Mouse (Mus musculus): ENCODE data around the gene Hist1h2bk.
"Not testable (repeated sequence)": the region's sequence is repeated elsewhere in the genome, so short reads cannot be mapped to it uniquely, and the experiment has no call there.

Gene Hist1h2bk

GRCm38 (mm10) chr13:22041651-22042567 lies 6.2 kb downstream of the Hist1h2bk start:
- DNase-seq = no peak

DNA sequence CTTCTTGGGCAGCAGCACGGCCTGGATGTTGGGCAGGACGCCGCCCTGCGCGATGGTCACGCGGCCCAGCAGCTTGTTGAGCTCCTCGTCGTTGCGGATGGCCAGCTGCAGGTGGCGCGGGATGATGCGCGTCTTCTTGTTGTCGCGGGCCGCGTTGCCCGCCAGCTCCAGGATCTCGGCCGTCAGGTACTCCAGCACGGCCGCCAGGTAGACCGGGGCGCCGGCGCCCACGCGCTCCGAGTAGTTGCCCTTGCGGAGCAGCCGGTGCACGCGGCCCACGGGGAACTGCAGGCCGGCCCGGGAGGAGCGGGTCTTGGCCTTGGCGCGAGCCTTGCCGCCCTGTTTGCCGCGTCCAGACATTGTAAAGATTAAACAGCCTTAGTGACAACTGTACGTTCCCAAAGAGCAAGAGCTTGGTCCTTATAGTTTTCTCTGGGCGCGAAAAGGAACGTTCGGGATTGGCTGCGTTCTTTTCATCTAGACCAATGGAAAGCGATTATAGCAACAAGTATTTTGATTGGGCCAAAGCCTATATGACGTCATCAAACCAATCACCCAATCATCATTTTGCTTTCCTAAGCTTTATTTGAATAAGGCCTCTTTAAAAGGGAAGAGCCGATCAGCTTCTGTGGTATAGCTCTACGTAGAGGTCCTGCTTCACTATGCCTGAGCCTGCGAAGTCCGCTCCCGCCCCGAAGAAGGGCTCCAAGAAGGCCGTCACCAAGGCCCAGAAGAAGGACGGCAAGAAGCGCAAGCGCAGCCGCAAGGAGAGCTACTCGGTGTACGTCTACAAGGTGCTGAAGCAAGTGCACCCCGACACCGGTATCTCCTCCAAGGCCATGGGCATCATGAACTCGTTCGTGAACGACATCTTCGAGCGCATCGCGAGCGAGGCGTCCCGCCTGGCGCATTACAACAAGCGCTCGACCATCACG lies 7.2 kb downstream of the Hist1h2bk start, which contains the start of the genes Hist1h2ag and Hist1h2bj:
Gene Hist1h2ag, minus strand, starts transcription at position 377 of the 935 bp plus-strand sequence.
Gene Hist1h2bj, plus strand, starts transcription at position 647 of the 935 bp plus-strand sequence.
- peak; percentile 83 to 84 for DNase-seq

DNA sequence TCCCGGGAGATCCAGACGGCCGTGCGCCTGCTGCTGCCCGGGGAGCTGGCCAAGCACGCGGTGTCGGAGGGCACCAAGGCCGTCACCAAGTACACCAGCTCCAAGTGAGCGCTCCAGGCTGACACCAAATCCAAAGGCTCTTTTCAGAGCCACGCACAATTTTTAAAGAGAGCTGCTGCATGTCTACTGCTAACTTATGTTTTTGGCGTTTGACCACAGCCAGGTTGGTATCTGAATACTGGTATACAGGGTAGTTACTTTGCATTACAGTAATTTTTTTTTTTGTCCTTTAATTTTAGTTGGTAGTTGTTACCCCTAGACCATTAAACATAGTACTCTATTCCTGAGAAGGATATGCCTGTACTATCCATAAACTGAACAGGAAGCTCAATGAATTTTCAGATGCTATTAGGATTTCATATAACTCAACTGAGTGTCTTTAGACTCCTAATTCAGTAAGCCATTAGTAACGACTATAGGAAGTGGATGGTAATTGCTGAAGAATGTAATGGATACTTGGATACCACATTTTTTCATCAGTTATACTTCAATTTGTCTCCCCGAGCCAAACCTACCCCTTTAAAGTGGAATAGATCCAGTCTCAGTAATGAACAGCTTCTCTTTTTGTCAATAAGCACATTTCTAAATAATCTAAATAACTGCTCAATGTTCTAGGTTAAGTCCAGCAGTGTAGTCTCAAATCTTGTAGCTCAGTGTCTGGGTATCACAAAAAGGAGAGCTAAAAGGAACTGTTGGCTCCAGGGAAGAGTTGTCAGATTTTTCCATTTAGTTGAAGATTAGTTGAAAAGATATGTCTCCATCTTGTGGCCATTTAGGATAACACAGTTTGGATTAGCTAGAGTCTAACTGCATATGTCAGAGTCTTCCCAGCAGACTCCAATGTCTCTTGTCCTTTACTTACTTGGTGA lies 8.1 kb downstream of the Hist1h2bk start:
- DNase-seq = no peak

DNA sequence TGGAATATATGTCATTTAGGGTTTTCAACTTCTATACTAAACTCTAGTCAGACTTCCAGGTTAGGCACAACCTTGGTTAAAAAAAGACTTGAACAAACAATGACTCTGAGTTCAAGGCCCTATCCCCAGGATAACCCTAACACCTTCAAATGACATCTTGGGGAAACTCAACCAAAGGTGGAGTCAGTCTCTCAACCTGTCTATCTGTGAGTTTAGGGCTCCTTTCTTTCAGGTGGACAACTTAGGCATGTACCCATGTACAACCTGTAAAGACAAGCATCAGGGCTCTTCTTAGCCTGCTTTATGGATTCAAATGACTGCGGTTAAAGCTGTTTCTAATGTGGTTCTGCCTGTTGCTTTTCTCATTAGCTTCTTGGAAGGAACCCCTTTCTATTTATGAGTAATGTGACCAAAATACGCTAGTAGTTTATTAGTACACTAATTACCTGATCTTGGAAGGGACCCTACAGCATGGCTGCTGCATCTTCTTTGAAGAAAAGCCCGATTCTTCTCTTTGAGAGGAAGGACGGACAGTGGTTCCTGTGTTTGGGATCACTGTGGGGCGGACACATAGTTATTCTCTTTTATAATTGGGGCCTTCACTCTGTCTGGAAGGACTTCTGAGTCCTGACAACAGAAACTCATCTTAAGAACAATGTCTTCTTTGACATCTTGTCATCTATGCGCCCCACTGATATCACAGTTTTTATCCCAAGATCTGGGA lies 8.9 kb downstream of the Hist1h2bk start:
- DNase-seq = no peak

- no peak for DNase-seq
Observed at GRCm38 (mm10) chr13:22045311-22045710, 9.6 kb downstream of the Hist1h2bk start.

- no peak for DNase-seq
Observed at GRCm38 (mm10) chr13:22049041-22049440, 13.4 kb downstream of the Hist1h2bk start.

DNA sequence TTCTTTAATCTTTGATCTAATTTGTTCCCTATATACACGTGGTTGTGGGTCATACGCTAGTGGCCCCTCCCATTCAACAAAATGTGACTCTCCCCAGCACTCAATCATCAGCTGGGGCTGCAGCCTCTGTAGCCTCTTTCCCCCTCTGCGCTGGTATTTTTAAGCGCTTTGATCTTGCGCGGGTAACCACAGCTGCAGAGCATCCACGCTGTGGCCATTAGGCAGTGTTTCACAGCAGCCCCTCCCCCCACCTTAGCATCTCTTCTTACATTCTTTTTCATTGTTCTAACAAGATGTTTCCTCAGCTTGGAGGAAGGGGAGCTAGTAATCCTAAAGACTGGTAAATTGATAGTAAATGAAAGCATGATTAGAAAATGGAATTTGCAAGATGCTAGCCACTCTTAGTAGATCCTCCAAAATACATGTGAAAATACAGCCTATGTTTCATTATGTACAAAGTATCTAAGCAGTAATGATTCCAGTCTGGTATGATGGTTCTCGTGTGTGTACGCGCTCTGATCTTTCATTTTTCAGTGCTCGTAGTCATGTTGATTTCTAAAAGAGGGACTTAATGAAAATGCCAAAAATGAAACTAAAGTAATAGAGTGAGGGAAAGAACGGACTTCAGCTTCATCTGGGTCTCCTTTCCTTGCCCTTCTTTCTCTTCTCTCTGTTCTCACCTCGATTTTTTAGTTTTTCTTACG lies 14.2 kb downstream of the Hist1h2bk start:
- DNase-seq = no peak

- DNase-seq = peak; percentile 66
Observed at GRCm38 (mm10) chr13:22050591-22051522, 15.2 kb downstream of the Hist1h2bk start.

GRCm38 (mm10) chr13:22051523-22051859 lies 15.8 kb downstream of the Hist1h2bk start:
- no peak for DNase-seq

GRCm38 (mm10) chr13:22053754-22054153 lies 18.1 kb downstream of the Hist1h2bk start:
- DNase-seq = no peak

DNA sequence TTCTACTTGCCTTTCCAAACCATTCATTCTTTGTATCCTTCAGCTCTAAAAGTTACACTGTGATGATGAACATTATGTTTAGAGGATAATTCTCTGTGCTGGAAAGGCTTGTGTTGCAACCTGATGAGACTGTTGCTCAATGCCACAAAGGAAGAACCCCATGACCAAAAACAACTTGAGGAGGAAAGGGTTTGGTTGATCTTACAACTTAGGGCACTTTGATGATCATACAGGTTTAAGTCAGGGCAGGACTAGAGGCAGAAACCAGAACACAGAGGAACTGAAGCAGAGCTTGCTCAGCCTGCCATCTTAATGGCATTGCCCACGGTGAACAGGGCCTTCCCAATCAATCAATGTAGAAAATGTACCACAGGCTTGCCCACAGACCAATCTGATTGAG lies 25.8 kb downstream of the Hist1h2bk start:
- DNase-seq = no peak

- no peak for DNase-seq
Observed at GRCm38 (mm10) chr13:22063468-22063867, 27.8 kb downstream of the Hist1h2bk start.

DNA sequence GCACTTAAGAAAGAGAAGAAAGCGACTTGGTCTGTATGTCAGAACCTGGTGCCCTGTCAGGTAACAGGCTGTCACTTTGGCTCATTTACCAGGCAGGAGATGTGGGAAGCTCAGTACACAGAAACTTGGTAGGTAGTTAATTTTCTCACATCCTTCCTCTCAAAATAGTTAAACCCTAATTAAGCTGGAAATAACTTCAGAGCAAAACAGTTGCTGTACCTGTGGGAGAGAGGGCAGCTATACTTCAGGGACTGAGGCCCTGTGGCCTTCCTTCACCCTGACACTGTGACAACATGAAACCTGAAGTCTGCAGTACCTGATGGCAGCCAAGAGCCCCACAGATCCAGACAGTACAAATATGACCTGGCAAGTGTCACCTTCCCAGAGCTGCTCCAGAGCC lies 48.5 kb downstream of the Hist1h2bk start, which contains the start of gene Vmn1r188:
Gene Vmn1r188, plus strand, starts transcription at position 301 of the 400 bp plus-strand sequence.
- DNase-seq = not testable (repeated sequence)
